Mouse (Mus musculus) intestine, embryonic 14.5 days (tissue): ENCODE measurements around the gene Clcn6. TPM values are rescaled to one million over a fixed set of nuclear protein-coding genes. Genes with fewer than 3 reads are reported as not detected.
A peak's percentile ranks its signal among the peaks of the same experiment; 100 is the strongest.

Experiments used
- ATAC-seq: fragments of 200-750 bp; cut with Nextera tagmentation; replicated peaks from 2 replicates; pipeline ENCODE4 v1.8.0; 2017; ENCODE audit warnings: low read depth, moderate number of reproducible peaks, moderate TSS enrichment, moderate library complexity; ENCODE audit not compliant: low FRiP score, low TSS enrichment
- DNase-seq: peaks from one replicate; pipeline ENCODE4 v3.0.0-alpha.2; 2018; ENCODE audit warnings: low spot score
- H3K27ac ChIP-seq: fragments of 300-500 bp; sonication (generic); 2 replicates; pipeline ENCODE4 v1.5.1; 2014; ENCODE audit warnings: low read depth, mild to moderate bottlenecking, control low read depth
- H3K27me3 ChIP-seq: fragments of 300-500 bp; sonication (generic); replicated peaks from 2 replicates; pipeline ENCODE4 v1.6.1; 2014; ENCODE audit warnings: low read length, control low read depth; ENCODE audit not compliant: control insufficient read depth, insufficient read depth
- H3K36me3 ChIP-seq: fragments of 300-500 bp; sonication (generic); 2 replicates; pipeline ENCODE4 v1.6.1; 2014; ENCODE audit warnings: low read length, control low read depth; ENCODE audit not compliant: control insufficient read depth, insufficient read depth
- H3K4me1 ChIP-seq: fragments of 300-500 bp; sonication (generic); replicated peaks from 2 replicates; pipeline ENCODE4 v1.6.1; 2014; ENCODE audit warnings: low read length, control low read depth, mixed read lengths; ENCODE audit not compliant: control insufficient read depth, insufficient read depth
- H3K4me2 ChIP-seq: fragments of 300-500 bp; sonication (generic); 2 replicates; pipeline ENCODE4 v1.6.1; 2014; ENCODE audit warnings: low read length
- H3K4me3 ChIP-seq: fragments of 300-500 bp; sonication (generic); 2 replicates; pipeline ENCODE4 v1.5.1; 2014; ENCODE audit warnings: low read depth, low read length, control low read depth, mixed read lengths
- H3K9ac ChIP-seq: fragments of 300-500 bp; sonication (generic); 2 replicates; pipeline ENCODE4 v1.6.1; 2014; ENCODE audit warnings: mild to moderate bottlenecking, low read length
- H3K9me3 ChIP-seq: fragments of 300-500 bp; sonication (generic); 2 replicates; pipeline ENCODE4 v1.6.1; 2016; ENCODE audit warnings: low read length, control low read depth; ENCODE audit not compliant: control insufficient read depth
- WGBS: fragments of 180-500 bp; shearing (Covaris S2); extraction: QIAGEN DNeasy Blood & Tissue Kit; methylation state at CpG from one replicate; pipeline ENCODE4 v1.1.7; 2014; 5-methylcytosine and 5-hydroxymethylcytosine counted together
- polyA plus RNA-seq: library from polyadenylated mRNA; unstranded; fragments of >200 nt; fragmentation: Nextera tagmentation; extraction: Ambion mirVana; gene quantifications from 2 replicates; pipeline ENCODE4 v1.2.1, GENCODE M21; 2014

The Clcn6 gene
- polyA plus RNA-seq, 1 experiment from 2014 or later, result 5.3 TPM

GRCm38 (mm10) chr4:148039254-148040028 lies 820 bp upstream of the Clcn6 start:
- Histone ChIP-seq H3K36me3 (peaks cover 16% of the 10 kb centered on the region), H3K4me3 (peak overlapping the region; percentile 63), H3K27ac (0 out of 2 replicates have a peak overlapping the region, but pooled peaks have one; percentile 23), H3K27me3 (no peaks in the 10 kb centered on the region), H3K9ac (peak overlapping the region; percentile 52), H3K4me1 (peaks cover 26% of the 10 kb centered on the region), H3K4me2 (peak overlapping the region; percentile 90), H3K9me3 (no peaks in the 10 kb centered on the region)
- WGBS, result 20% methylated on average over 19 of the region's 19 CpGs
- ATAC-seq (no peak), DNase-seq (no peak)

- Histone ChIP-seq H3K27ac (peak overlapping the region; percentile 74), H3K4me3 (peak overlapping the region; percentile 63), H3K36me3 (0 out of 2 replicates have a peak, but pooled peaks cover 16% of the 10 kb centered on the region), H3K4me2 (peak overlapping the region; percentile 90), H3K9ac (peak overlapping the region; percentile 61), H3K4me1 (peaks cover 26% of the 10 kb centered on the region), H3K9me3 (no peaks in the 10 kb centered on the region), H3K27me3 (no peaks in the 10 kb centered on the region)
- ATAC-seq (no peak), DNase-seq (no peak)
- WGBS, result 8% methylated on average over 26 of the region's 26 CpGs
These were observed 482 bp downstream of the Clcn6 start for GRCm38 (mm10) chr4:148038079-148038599.

DNA sequence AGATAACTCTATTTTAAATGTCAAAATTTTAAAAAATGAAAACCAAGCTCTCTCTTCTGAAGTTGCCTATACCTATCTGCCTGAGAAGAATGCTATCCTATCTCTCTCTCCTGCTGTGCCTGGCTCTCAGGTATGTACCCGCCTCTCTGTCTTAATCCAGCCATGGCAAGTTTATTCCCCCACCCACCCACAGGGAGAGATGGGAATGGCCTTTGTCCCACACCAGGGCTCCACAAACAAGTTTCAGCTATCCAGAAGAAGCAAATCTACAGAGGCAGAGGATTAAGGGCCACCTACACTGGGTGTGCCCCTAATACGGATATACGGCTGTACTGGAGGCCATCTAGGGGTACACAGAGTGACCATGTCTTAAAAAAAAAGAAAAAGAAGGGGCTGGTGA lies 3.2 kb downstream of the Clcn6 start:
- Histone ChIP-seq H3K27me3 (no peaks in the 10 kb centered on the region), H3K27ac (no peak overlapping the region), H3K9ac (no peak overlapping the region), H3K4me3 (no peak overlapping the region), H3K4me1 (peaks cover 12% of the 10 kb centered on the region), H3K9me3 (no peaks in the 10 kb centered on the region), H3K4me2 (no peak overlapping the region), H3K36me3 (peaks cover 21% of the 10 kb centered on the region; the same call in 1 of the 2 replicates)
- DNase-seq (no peak), ATAC-seq (no peak)
- WGBS, result 89% methylated on average over 3 of the region's 3 CpGs

- H3K9me3 ChIP-seq, result no peaks in the 10 kb centered on the region
- H3K4me1 ChIP-seq, result peaks cover 6% of the 10 kb centered on the region; the same call in 1 of the 2 replicates
- no peak for DNase-seq
- WGBS, result 86% methylated on average over 7 of the region's 7 CpGs
- no peak overlapping the region for H3K9ac ChIP-seq
- H3K27ac ChIP-seq, result no peak overlapping the region
- H3K36me3 ChIP-seq, result peaks cover 28% of the 10 kb centered on the region
- no peak overlapping the region for H3K4me2 ChIP-seq
- H3K27me3 ChIP-seq, result no peaks in the 10 kb centered on the region
- no peak overlapping the region for H3K4me3 ChIP-seq
- ATAC-seq, result no peak
These were observed 4.7 kb downstream of the Clcn6 start for GRCm38 (mm10) chr4:148033858-148034410.

DNA sequence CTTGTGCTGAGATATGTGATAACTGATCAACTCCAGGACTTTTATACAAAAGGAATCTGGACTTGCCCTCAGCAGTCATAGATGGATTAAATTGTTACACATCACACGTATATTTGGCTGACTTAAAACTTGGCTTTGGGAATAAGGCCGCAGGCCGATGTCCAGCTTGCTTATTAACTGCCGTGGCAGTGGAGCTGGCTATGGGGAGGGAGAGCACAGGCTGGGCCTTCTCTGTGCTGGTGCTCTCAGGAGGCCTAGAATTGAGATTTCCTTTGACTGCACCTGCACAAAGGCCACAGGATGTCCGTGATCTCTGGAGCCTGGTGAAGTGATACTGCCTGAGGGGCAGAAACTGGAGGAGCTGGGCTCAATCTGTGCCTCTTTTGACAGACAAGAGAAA lies 8.1 kb downstream of the Clcn6 start:
- Histone ChIP-seq H3K4me2 (no peak overlapping the region), H3K4me3 (no peak overlapping the region), H3K27ac (no peak overlapping the region), H3K36me3 (peaks cover 61% of the 10 kb centered on the region), H3K27me3 (no peaks in the 10 kb centered on the region), H3K4me1 (no peaks in the 10 kb centered on the region), H3K9me3 (no peaks in the 10 kb centered on the region), H3K9ac (no peak overlapping the region)
- ATAC-seq (no peak), DNase-seq (no peak)
- whole genome bisulfite sequencing, result 87% methylated on average over 5 of the region's 5 CpGs

- H3K9ac ChIP-seq, result no peak overlapping the region
- H3K9me3 ChIP-seq, result no peaks in the 10 kb centered on the region
- no peak overlapping the region for H3K27ac ChIP-seq
- no peaks in the 10 kb centered on the region for H3K4me1 ChIP-seq
- H3K4me2 ChIP-seq, result no peak overlapping the region
- peaks cover 65% of the 10 kb centered on the region for H3K36me3 ChIP-seq
- no peaks in the 10 kb centered on the region for H3K27me3 ChIP-seq
- H3K4me3 ChIP-seq, result no peak overlapping the region
- DNase-seq (no peak), ATAC-seq (no peak)
- WGBS, result 93% methylated on average over 7 of the region's 7 CpGs
These were observed 9.3 kb downstream of the Clcn6 start for GRCm38 (mm10) chr4:148029297-148029696.

GRCm38 (mm10) chr4:148024003-148024402 lies 14.6 kb downstream of the Clcn6 start:
- no peak overlapping the region for H3K4me2 ChIP-seq
- ATAC-seq (no peak), DNase-seq (no peak)
- no peak overlapping the region for H3K27ac ChIP-seq
- no peak overlapping the region for H3K9ac ChIP-seq
- H3K4me1 ChIP-seq, result no peaks in the 10 kb centered on the region
- no peak overlapping the region for H3K4me3 ChIP-seq
- WGBS, result 95% methylated on average over 3 of the region's 3 CpGs
- H3K36me3 ChIP-seq, result peaks cover 93% of the 10 kb centered on the region
- H3K27me3 ChIP-seq, result no peaks in the 10 kb centered on the region
- no peaks in the 10 kb centered on the region for H3K9me3 ChIP-seq

GRCm38 (mm10) chr4:148018410-148018809 lies 20.2 kb downstream of the Clcn6 start:
- H3K9ac ChIP-seq, result no peak overlapping the region
- no peak for ATAC-seq
- WGBS, result 76% methylated on average over 2 of the region's 2 CpGs
- H3K27ac ChIP-seq, result no peak overlapping the region
- H3K4me2 ChIP-seq, result no peak overlapping the region
- H3K9me3 ChIP-seq, result no peaks in the 10 kb centered on the region
- H3K36me3 ChIP-seq, result peaks cover 93% of the 10 kb centered on the region
- no peaks in the 10 kb centered on the region for H3K4me1 ChIP-seq
- H3K27me3 ChIP-seq, result no peaks in the 10 kb centered on the region
- H3K4me3 ChIP-seq, result no peak overlapping the region
- DNase-seq, result no peak
